8 mouse cellular contexts compared by ENCODE assay signal in genomic region chr10:127643553-127644238, GRCm38 (mm10). TPM values are rescaled to one million over a fixed set of nuclear protein-coding genes. Genes with fewer than 3 reads are reported as not detected.
A peak's percentile ranks its signal among the peaks of the same experiment; 100 is the strongest.
DNase-seq lines count a peak whose midpoint lies in the region; ATAC-seq and TF ChIP-seq lines count a peak whose summit lies in the region.

No protein-coding gene starts in this region.

- H3K36me3 ChIP-seq in ES-Bruce4 (ENCODE audit: control insufficient read depth, insufficient read depth, low read length, poor library complexity, severe bottlenecking) = no peaks in the 10 kb centered on the region
- peaks cover 14% of the 10 kb centered on the region for H3K36me3 ChIP-seq in heart, embryonic 16.5 days (ENCODE audit: control insufficient read depth, insufficient read depth)
- H3K36me3 ChIP-seq in macrophage (ENCODE audit: inconsistent target) = peaks cover 29% of the 10 kb centered on the region
- H3K36me3 ChIP-seq in small intestine, adult 2 months (ENCODE audit: control insufficient read depth, insufficient read depth, low read length) = peaks cover 21% of the 10 kb centered on the region

- H3K27ac ChIP-seq in ES-Bruce4 (ENCODE audit: insufficient read depth, low read length) (no peak overlapping the region), macrophage (peak overlapping the region; percentile 100)
- peak overlapping the region; percentile 86 for H3K27ac ChIP-seq in heart, embryonic 16.5 days (ENCODE audit: low read length)
- peak overlapping the region; percentile 99 for H3K27ac ChIP-seq in small intestine, adult 2 months (ENCODE audit: insufficient read depth, low read depth, low read length)

- peak; percentile 58 for ATAC-seq in erythroblast, adult 5-6 weeks (replicated peaks; ENCODE audit: low FRiP score, poor library complexity, severe bottlenecking)
- ATAC-seq in heart, embryonic 16.5 days (replicated peaks; ENCODE audit: extremely low read depth, insufficient read depth, low FRiP score) = peak; percentile 64

- H3K9me3 ChIP-seq in ES-Bruce4 (replicated peaks; ENCODE audit: control insufficient read depth, insufficient read depth, low read length, poor library complexity, severe bottlenecking) = no peaks in the 10 kb centered on the region
- no peaks in the 10 kb centered on the region for H3K9me3 ChIP-seq in heart, embryonic 16.5 days (replicated peaks; ENCODE audit: control insufficient read depth, low read length)

- H3K4me1 ChIP-seq in ES-Bruce4 (ENCODE audit: control insufficient read depth, insufficient read depth, low read length) = peaks cover 3% of the 10 kb centered on the region
- peaks cover 16% of the 10 kb centered on the region for H3K4me1 ChIP-seq in heart, embryonic 16.5 days (ENCODE audit: control insufficient read depth, insufficient read depth, low read length)
- peaks cover 10% of the 10 kb centered on the region for H3K4me1 ChIP-seq in small intestine, adult 2 months (ENCODE audit: control insufficient read depth, insufficient read depth, insufficient read length, low read length)

- no peak for TF ChIP-seq EP300 in ES-Bruce4 (IDR thresholded peaks at IDR 0.05; ENCODE audit: insufficient read depth, low read depth, low read length)

- no peaks in the 10 kb centered on the region for H3K27me3 ChIP-seq in ES-Bruce4 (ENCODE audit: control insufficient read depth, insufficient read depth, low read length, poor library complexity, severe bottlenecking)
- no peaks in the 10 kb centered on the region for H3K27me3 ChIP-seq in heart, embryonic 16.5 days (ENCODE audit: control insufficient read depth, insufficient read depth, low read length)
- no peaks in the 10 kb centered on the region for H3K27me3 ChIP-seq in small intestine, adult 2 months (ENCODE audit: control insufficient read depth, insufficient read depth, low read length)

- H3K4me3 ChIP-seq in ES-Bruce4 (ENCODE audit: low read depth, low read length) = peak overlapping the region; percentile 81
- H3K4me3 ChIP-seq in heart, embryonic 16.5 days (ENCODE audit: low read length) = peak overlapping the region; percentile 77
- H3K4me3 ChIP-seq in macrophage (ENCODE audit: inconsistent target) = peak overlapping the region; percentile 98
- peak overlapping the region; percentile 90 for H3K4me3 ChIP-seq in small intestine, adult 2 months (ENCODE audit: low read depth, low read length)

- TF ChIP-seq CTCF in ES-Bruce4 (IDR thresholded peaks at IDR 0.05; ENCODE audit: low read depth, low read length) = no peak
- no peak; the same call in 1 of the 2 replicates for TF ChIP-seq CTCF in small intestine, adult 2 months (IDR thresholded peaks at IDR 0.05; ENCODE audit: extremely low read depth, insufficient read length, insufficient replicate concordance, low read depth, low read length)

- under 1% methylated on average over 25 of the region's 25 CpGs for WGBS in heart, embryonic 16.5 days
- WGBS in macrophage (ENCODE audit: missing documents) = 2% methylated on average over 15 of the region's 25 CpGs
- under 1% methylated on average over 25 of the region's 25 CpGs for WGBS in small intestine, adult 2 months

- no peak for TF ChIP-seq POLR2A in ES-Bruce4 (IDR thresholded peaks at IDR 0.05; ENCODE audit: insufficient read depth, low read length)
- no peak; the same call in 1 of the 2 replicates for TF ChIP-seq POLR2A in small intestine, adult 2 months (IDR thresholded peaks at IDR 0.05; ENCODE audit: low read depth, low read length)

- peak overlapping the region; percentile 92 for H3K4me2 ChIP-seq in heart, embryonic 16.5 days (ENCODE audit: low read depth, low read length)

- H3K79me2 ChIP-seq in macrophage (ENCODE audit: inconsistent target) = peaks cover 58% of the 10 kb centered on the region

- H3K9ac ChIP-seq in ES-Bruce4 (ENCODE audit: low read depth, poor library complexity, severe bottlenecking) = peak overlapping the region; percentile 72
- H3K9ac ChIP-seq in heart, embryonic 16.5 days (ENCODE audit: low read length) = peak overlapping the region; percentile 90

- peak; percentile 78 for DNase-seq in adrenal gland, adult 8-10 months
- DNase-seq in kidney, postnatal 10 days = peak; percentile 90
- no peak for DNase-seq in left cerebral cortex, adult 18-20 months (ENCODE audit: low spot score in 2 of 2)

RNA-seq across cellular contexts. Expression of gene Stat6, which starts 0.9 kb away (rescaled TPM):
- polyA plus RNA-seq in ES-Bruce4 (2011; ENCODE audit: insufficient read depth, insufficient read length, low read depth, missing spikeins) (28.2 and 32.9 TPM in 2 replicates), macrophage (2018) (122 to 141 TPM (median 128 TPM) in 3 replicates)
- 100 to 1,000 TPM in 3 of 4 experiments, 10 to 100 TPM in 1; 96.7 to 113 (median 107) TPM for total RNA-seq in adrenal gland, adult 8-10 months (2022)
- total RNA-seq in erythroblast, adult 5-6 weeks (2015; ENCODE audit: low replicate concordance) = 15.7 and 16.7 TPM in 2 replicates
- total RNA-seq in erythroblast, adult 5-6 weeks (2017; ENCODE audit: low replicate concordance) = 15.9 and 27.1 TPM in 2 replicates
- polyA plus RNA-seq in heart, embryonic 16.5 days (2015; fragmentation: Nextera tagmentation; extraction: Ambion mirVana) = 36.1 and 36.7 TPM in 2 replicates
- 100 to 1,000 TPM; 187 to 439 (median 329) TPM for total RNA-seq in macrophage (2018; cell fraction: chromatin; rRNA removed)
- 100 to 1,000 TPM; 105 to 151 (median 131) TPM for total RNA-seq in macrophage (2018; cell fraction: cytosol; rRNA removed)
- total RNA-seq in macrophage (2018; cell fraction: nucleus; rRNA removed) = 100 to 1,000 TPM; 141 to 357 (median 222) TPM
- 45.7 and 101 TPM in 2 replicates for polyA plus RNA-seq in small intestine, adult 2 months (2012; rRNA removed)
- 10 to 100 TPM; 15.9 to 17.8 TPM for total RNA-seq in left cerebral cortex, adult 18-20 months (2021)

RNA-seq across cellular contexts. Expression of gene Lrp1, which starts 22.7 kb away (rescaled TPM):
- polyA plus RNA-seq in ES-Bruce4 (2011; ENCODE audit: insufficient read depth, insufficient read length, low read depth, missing spikeins) (36.3 and 41.3 TPM in 2 replicates), macrophage (2018) (315 to 785 TPM (median 440 TPM) in 3 replicates)
- 100 to 1,000 TPM; 212 to 271 (median 242) TPM for total RNA-seq in adrenal gland, adult 8-10 months (2022)
- 11.9 and 14.0 TPM in 2 replicates for total RNA-seq in erythroblast, adult 5-6 weeks (2015; ENCODE audit: low replicate concordance)
- total RNA-seq in erythroblast, adult 5-6 weeks (2017; ENCODE audit: low replicate concordance) = 9.7 and 17.0 TPM in 2 replicates
- polyA plus RNA-seq in heart, embryonic 16.5 days (2015; fragmentation: Nextera tagmentation; extraction: Ambion mirVana) = 33.4 and 34.4 TPM in 2 replicates
- total RNA-seq in macrophage (2018; cell fraction: chromatin; rRNA removed) = 1,000 to 10,000 TPM in 10 of 26 experiments, 100 to 1,000 TPM in 16; 161 to 1,849 (median 957) TPM
- 100 to 1,000 TPM; 187 to 924 (median 416) TPM for total RNA-seq in macrophage (2018; cell fraction: cytosol; rRNA removed)
- 1,000 to 10,000 TPM in 20 of 26 experiments, 100 to 1,000 TPM in 6; 439 to 3,096 (median 1,237) TPM for total RNA-seq in macrophage (2018; cell fraction: nucleus; rRNA removed)
- 82.4 and 200 TPM in 2 replicates for polyA plus RNA-seq in small intestine, adult 2 months (2012; rRNA removed)
- total RNA-seq in left cerebral cortex, adult 18-20 months (2021) = 100 to 1,000 TPM; 264 to 276 TPM

RNA-seq across cellular contexts. Expression of gene Nemp1, which starts 23.0 kb away (rescaled TPM):
- polyA plus RNA-seq in ES-Bruce4 (2011; ENCODE audit: insufficient read depth, insufficient read length, low read depth, missing spikeins) (22.0 and 22.3 TPM in 2 replicates), macrophage (2018) (2.7 to 5.4 TPM (median 4.6 TPM) in 3 replicates)
- total RNA-seq in adrenal gland, adult 8-10 months (2022) = 10 to 100 TPM in 2 of 4 experiments, 1 to 10 TPM in 2; 6.3 to 10.6 (median 9.6) TPM
- total RNA-seq in erythroblast, adult 5-6 weeks (2015; ENCODE audit: low replicate concordance) = 11.0 and 13.2 TPM in 2 replicates
- 12.4 and 14.3 TPM in 2 replicates for total RNA-seq in erythroblast, adult 5-6 weeks (2017; ENCODE audit: low replicate concordance)
- 8.3 and 8.7 TPM in 2 replicates for polyA plus RNA-seq in heart, embryonic 16.5 days (2015; fragmentation: Nextera tagmentation; extraction: Ambion mirVana)
- total RNA-seq in macrophage (2018; cell fraction: chromatin; rRNA removed) = 10 to 100 TPM in 12 of 26 experiments, 1 to 10 TPM in 14; 2.5 to 24.2 (median 10.0) TPM
- total RNA-seq in macrophage (2018; cell fraction: cytosol; rRNA removed) = 1 to 10 TPM; 2.9 to 6.7 (median 4.8) TPM
- 10 to 100 TPM in 21 of 26 experiments, 1 to 10 TPM in 5; 7.8 to 28.3 (median 15.6) TPM for total RNA-seq in macrophage (2018; cell fraction: nucleus; rRNA removed)
- 0.67 and 2.5 TPM in 2 replicates for polyA plus RNA-seq in small intestine, adult 2 months (2012; rRNA removed)
- 1 to 10 TPM; 4.6 to 5.1 TPM for total RNA-seq in left cerebral cortex, adult 18-20 months (2021)

RNA-seq across cellular contexts. Expression of gene Nab2, which starts 24.7 kb away (rescaled TPM):
- polyA plus RNA-seq in ES-Bruce4 (2011; ENCODE audit: insufficient read depth, insufficient read length, low read depth, missing spikeins) (5.5 and 8.1 TPM in 2 replicates), macrophage (2018) (28.7 to 37.7 TPM (median 31.1 TPM) in 3 replicates)
- 10 to 100 TPM; 20.0 to 33.6 (median 26.8) TPM for total RNA-seq in adrenal gland, adult 8-10 months (2022)
- 0.96 TPM in 1 of 2 replicates, not detected in the other for total RNA-seq in erythroblast, adult 5-6 weeks (2015; ENCODE audit: low replicate concordance)
- total RNA-seq in erythroblast, adult 5-6 weeks (2017; ENCODE audit: low replicate concordance) = 0.60 TPM in 1 of 2 replicates, not detected in the other
- polyA plus RNA-seq in heart, embryonic 16.5 days (2015; fragmentation: Nextera tagmentation; extraction: Ambion mirVana) = 10.9 and 12.7 TPM in 2 replicates
- 10 to 100 TPM in 25 of 26 experiments, 1 to 10 TPM in 1; 7.8 to 78.4 (median 39.8) TPM for total RNA-seq in macrophage (2018; cell fraction: chromatin; rRNA removed)
- total RNA-seq in macrophage (2018; cell fraction: cytosol; rRNA removed) = 10 to 100 TPM in 25 of 26 experiments, 1 to 10 TPM in 1; 7.3 to 47.6 (median 21.3) TPM
- total RNA-seq in macrophage (2018; cell fraction: nucleus; rRNA removed) = 10 to 100 TPM; 20.0 to 60.7 (median 31.8) TPM
- 9.4 and 31.8 TPM in 2 replicates for polyA plus RNA-seq in small intestine, adult 2 months (2012; rRNA removed)
- 10 to 100 TPM; 58.2 to 71.7 TPM for total RNA-seq in left cerebral cortex, adult 18-20 months (2021)

Comparison
In these comparisons a context has a peak if more than half of its experiments do, and no peak if none do; other contexts are left out.
1. DNase-seq: peak in adrenal gland, adult 8-10 months (single experiment) and kidney, postnatal 10 days (single experiment); none in left cerebral cortex, adult 18-20 months (0 of 2).
2. Peak in every context shown above with its lines, with median percentiles within 50 percentile points of each other: H3K4me3 ChIP-seq.